Mouse (Mus musculus) right cerebral cortex, postnatal 25 days (tissue): ENCODE results near the gene Tgfbr3l.
A peak's percentile ranks its signal among the peaks of the same experiment; 100 is the strongest.
"Not testable (repeated sequence)": the region's sequence is repeated elsewhere in the genome, so short reads cannot be mapped to it uniquely, and the experiment has no call there.

Experiments used
- DNase-seq: peaks from one replicate; pipeline ENCODE4 v3.0.0; 2022

The Tgfbr3l gene

DNA sequence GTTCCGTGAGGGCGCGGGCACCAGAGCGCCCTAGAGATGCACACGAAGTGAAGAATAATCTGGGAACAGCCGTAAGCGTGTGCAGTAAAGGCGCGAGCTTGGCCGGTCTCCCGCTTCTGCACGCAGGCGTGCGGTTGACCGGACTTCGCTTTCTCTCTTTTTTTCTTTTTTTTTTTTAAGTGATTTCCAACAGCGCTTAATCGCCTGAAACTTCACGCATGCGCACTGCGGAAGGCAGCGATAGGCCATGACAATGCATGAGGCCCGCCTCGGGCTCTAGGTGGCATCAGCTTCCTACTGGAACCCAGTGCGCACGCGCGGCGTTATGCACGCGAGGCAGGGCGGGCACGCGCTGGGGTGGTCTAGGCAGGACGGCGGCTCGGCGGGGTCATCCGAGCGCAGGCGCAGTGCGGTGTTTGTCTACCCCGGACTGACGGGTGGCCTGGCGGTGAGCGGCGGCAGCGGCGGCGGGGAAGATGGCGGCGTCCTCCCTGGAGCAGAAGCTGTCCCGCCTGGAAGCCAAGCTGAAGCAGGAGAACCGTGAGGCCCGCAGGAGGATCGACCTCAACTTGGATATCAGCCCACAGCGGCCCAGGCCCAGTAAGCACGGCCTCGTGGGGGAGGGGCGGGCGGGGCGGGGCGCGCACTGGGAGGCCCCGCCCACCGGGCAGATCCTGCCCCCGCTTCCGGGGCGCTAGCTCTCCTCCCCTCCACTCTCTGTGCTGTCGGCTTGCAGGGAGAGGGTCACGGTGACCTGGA is 9.4 kb upstream of the Tgfbr3l start, which contains the start of the genes Map2k7 and Gm49320:
Map2k7 (plus strand) TSS at position 307 of the 759 bp plus-strand sequence.
Gm49320 (plus strand) TSS at position 432 of the 759 bp plus-strand sequence.
- DNase-seq = peak; percentile 100

GRCm38 (mm10) chr8:4239193-4239890 is 8.7 kb upstream of the Tgfbr3l start:
- DNase-seq = no peak

DNA sequence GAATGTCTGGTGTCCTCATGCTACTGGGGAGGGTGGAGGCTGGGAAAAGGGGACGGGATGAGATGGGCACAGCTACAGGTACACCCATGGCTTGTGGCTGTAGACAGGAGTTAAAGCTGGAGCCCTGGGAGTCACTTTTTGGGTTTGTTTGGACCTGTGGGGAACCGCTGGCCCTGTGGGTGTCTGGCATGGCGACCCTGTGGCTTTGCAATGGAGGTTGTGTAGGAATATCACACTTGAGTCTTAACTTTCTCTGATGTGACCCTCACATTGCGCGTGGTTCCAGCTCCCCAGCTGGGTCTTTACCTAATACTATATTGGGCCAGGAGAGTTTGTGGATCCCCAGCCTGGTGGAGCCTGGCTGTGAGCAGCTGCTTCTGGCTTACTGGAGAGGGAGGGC is 3.0 kb upstream of the Tgfbr3l start:
- no peak for DNase-seq

DNA sequence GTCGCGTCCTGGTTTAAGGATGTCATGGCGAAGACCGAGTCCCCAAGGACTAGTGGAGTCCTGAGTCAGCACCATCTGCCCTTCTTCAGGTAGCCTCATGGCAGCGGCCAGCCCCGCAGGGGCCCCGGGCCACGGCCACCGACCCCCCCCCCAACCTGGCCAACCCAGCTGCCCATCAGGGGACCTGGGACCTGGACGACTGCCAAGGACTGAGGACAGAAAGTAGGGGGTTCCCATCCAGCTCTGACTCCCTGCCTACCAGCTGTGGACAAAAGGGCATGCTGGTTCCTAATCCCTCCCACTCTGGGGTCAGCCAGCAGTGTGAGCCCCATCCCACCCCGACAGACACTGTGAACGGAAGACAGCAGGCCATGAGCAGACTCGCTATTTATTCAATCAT is 2.3 kb upstream of the Tgfbr3l start:
- DNase-seq = no peak

- DNase-seq = no peak
Measured at GRCm38 (mm10) chr8:4247241-4247640, 773 bp upstream of the Tgfbr3l start.

DNA sequence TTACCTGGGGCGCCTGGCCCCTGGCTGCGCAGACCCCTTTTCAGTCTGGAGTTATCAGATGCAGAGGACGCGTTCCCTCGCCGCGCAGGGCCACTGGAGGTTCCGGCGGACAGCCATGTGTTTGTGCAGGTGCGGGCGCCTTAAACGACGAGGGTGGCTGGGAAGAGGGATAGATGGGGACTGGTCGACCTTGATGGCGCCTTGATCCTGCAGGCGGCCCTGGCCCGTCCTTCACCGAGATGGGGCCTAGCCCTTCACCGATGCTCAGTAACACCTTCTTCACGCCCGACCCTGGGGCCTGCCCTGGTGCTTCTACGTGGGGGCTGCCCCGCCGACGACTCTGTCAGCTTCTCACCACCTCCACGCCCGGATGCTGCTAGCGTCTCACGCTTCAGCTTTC is 1.2 kb downstream of the Tgfbr3l start:
- DNase-seq = no peak

- peak; percentile 85 for DNase-seq
Measured at GRCm38 (mm10) chr8:4250306-4250970, 2.4 kb downstream of the Tgfbr3l start.

DNA sequence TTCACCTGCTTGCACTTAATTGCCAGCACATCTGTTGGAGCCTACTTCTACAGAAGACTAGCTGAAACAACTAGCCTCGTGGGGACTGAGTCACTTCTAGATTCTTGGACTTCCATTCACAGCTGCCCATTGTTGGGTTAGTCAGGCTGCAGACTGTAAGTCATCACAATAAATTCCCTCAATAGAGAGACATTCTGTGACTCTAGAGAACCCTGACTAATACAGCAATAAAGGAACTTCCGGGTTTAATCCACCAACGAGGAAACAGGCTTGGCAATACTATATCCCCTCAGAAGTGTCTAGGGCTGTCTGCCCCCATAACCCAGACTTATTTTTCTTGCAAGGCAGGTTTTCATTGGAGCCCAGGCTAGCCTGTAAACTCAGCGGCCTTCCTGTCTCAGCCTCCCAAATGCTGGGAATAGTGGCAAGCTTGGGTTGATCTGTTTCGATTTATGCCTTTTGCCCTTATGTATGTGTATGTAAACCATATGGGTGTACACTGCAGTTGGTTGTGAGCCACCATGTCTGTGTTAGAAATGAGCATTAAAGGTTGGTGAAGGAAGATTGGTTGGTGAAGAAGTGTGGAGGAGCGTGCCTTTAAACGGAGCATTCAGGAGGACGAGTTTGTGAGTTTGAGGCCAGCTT is 4.2 kb downstream of the Tgfbr3l start:
- DNase-seq = no peak

DNA sequence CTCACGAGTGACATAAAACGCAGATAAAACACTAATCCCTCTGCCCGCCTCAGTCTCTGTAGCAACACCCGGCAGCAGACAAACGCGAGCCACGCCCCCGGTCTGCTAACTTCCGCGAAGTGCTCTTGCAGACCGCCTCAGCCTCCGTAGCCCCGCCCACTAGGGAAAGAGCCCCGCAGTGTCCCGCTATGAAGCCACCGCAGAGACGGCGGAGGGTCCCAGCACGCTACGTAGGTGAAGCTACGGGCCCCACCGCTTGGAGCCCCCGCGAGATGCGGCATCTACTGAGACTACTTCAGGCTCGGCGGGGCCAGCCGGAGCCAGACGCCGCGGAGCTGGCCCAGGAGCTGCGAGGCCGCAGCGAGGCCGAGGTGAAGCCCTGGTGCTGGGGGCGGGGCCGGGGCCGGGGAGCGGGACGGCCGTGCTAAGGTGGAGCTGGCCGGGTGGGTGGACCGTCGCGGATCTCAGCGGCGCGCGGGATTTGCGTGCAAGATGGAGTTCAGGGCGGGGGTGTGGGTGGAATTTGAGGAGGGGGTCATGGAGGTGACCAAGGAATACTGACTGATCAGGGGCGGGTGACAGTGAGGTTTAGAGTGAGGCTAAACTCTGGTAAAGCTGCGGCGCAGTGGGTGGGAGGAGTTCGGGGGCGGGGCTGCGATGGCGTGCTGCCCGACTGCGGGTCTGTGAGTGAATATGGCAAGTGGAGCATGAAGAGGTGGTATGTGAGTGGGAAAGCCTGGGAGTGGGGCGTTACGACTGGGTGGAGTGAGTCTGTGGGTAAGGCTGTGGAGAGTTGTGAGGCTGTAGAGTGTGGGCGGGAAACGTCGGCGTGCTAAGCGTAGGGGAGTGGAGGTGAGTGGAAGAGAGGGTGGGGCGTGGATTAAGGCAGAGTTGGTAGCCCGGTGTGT is 5.2 kb downstream of the Tgfbr3l start, which contains the start of gene Snapc2:
Snapc2 (plus strand) TSS at position 147 of the 908 bp plus-strand sequence.
- peak; percentile 95 for DNase-seq

DNA sequence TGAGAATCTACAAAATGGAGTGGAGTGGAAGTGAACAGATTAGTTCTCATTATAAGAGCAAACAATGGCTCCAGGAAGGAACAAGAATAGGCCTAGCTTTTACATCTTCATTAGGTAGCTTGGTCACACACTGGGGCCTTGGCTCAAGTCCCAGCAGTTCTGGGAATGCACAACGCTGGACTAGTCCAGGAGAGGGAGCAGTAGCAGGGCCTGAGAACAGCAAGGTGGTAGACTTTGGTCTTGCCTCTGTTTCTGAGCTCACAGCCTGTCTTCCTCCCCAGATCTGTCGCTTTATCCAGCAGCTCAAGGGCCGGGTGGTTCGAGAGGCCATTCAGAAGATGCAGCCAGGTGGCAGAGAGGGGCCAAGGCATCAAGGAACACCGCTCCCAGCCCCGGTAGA is 6.0 kb downstream of the Tgfbr3l start:
- no peak for DNase-seq

DNA sequence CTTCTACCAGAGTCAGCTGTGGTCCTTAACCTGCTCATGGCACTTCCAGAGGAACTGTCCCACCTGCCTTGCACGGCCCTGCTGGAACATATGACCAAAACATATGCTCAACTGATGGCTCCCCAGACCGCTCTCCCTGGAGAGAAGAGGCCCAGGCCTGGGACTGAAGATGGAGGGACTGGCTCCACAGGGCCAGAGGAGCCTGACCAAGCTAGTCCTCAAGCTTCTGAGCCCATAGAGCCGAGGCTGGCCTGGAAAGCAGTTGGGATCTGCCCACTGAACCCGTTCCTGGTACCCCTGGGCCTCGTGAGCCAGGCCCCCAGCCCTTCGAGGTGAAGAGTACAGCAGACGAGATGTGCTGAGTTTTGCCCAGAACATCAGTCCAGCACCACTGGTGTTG is 7.5 kb downstream of the Tgfbr3l start:
- not testable (repeated sequence) for DNase-seq

- DNase-seq = peak; percentile 84
Measured at GRCm38 (mm10) chr8:4256911-4257310, 8.9 kb downstream of the Tgfbr3l start.

- DNase-seq = no peak
Measured at GRCm38 (mm10) chr8:4257350-4257749, 9.3 kb downstream of the Tgfbr3l start.

DNA sequence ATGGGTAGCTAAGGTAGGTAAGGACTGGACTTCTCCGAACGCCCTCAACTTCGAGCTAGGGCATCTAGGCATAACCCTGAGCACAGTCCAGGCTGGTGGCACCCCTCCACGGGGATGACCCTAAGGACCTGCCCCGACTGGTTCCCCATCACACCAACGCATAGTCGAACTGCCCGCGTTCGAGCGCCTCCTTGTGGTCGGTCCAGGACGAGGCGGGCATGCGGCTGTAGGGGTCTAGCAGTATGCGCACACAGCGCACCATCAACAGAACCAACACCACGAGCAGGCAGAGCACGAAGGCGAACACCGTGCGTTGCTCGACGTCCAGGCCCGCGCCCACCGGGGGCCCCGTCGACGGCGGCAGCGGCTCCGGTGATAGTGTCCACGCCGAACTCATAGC is 10.2 kb downstream of the Tgfbr3l start:
- peak; percentile 80 for DNase-seq

- DNase-seq = peak; percentile 62
Measured at GRCm38 (mm10) chr8:4258678-4259077, 10.7 kb downstream of the Tgfbr3l start.

- peak; percentile 94 for DNase-seq
Measured at GRCm38 (mm10) chr8:4259125-4259804, 11.3 kb downstream of the Tgfbr3l start, which contains the start of gene Ctxn1. TSS of gene Ctxn1 (minus strand) at chr8:4259274.

DNA sequence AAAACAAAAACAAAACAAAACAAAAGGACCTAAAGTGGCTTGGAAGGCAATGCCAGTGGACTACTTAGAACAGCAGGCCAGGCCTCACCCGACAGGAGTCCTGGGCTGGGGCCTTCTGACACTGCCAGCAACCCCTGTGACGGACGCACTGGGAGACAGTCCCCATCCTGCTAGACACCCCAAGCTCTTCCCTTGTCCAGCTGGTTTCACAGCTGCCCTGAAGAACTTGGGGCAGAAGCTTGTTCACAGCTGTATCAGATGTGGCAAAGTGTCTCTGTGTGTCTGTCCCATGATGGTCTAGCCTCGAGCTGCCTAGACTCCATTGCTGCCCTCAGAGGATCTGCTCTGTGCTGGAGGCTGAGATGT is 11.8 kb downstream of the Tgfbr3l start:
- no peak for DNase-seq

DNA sequence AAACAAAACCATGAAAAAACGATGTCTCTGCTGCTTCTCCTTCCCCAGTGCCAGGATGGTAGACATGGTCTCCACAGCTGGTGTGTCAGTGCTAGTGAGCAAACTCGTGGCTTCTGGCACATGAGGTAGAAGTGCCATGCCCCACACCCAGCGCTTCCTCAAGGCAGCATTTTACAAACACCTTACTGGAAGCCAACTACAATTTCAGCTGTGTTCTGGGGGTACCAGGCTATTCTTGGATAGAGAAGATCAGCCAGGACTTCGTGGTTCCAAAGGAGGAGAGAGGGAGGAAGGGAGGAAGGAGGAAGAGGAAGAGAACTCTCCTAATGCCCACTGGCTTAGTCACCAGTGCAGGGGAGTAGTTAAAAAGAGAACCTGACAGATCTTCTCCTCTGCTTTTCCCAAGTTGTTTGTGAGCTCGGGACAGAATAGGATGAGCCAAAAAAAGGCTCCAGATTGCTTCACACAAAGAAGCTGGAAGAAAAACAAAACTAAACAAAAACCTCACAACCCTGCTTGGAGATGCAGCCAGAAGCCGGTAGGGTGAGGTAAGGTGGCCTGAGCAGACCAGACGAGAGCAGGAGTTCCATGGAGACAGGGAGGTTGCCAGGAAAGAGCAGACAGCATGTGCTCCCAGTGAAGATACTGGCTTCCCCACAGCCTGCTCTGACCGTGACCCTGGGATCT is 15.2 kb downstream of the Tgfbr3l start:
- no peak for DNase-seq

GRCm38 (mm10) chr8:4265160-4265914 is 17.3 kb downstream of the Tgfbr3l start:
- no peak for DNase-seq

- DNase-seq = no peak
Measured at GRCm38 (mm10) chr8:4267627-4268026, 19.6 kb downstream of the Tgfbr3l start.
